Mouse (Mus musculus): ENCODE data around the gene Gcgr. TPM values are rescaled to one million over a fixed set of nuclear protein-coding genes. Genes with fewer than 3 reads are reported as not detected.

Gcgr gene
- polyA plus RNA-seq, 1 experiment from 2014 or later = 2.1 TPM

DNA sequence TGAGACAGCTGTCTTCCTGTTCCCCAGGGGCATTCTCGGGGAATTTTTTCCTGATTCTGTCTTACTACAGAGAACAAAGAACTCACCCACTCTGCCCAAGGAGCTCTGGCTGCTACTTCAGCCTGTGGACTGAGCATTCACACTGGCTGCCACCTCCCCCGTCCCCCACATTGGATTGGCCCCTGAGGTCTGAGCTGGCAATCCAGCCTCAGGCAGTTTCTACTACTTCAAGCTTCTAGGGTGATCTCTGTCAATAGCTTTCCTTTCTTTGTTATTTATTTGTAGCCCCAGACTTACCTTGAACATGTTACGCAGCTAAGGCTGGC is 37.7 kb upstream of the Gcgr start:
- peak overlapping the region; percentile 93 for H3K4me3 ChIP-seq
- H3K9ac ChIP-seq = peak overlapping the region; percentile 92
- WGBS = 29% methylated on average over 3 of the region's 3 CpGs
- peak overlapping the region; percentile 98 for H3K4me2 ChIP-seq
- H3K27ac ChIP-seq (replicated peaks) = peak overlapping the region; percentile 90
- no peaks in the 10 kb centered on the region for H3K9me3 ChIP-seq
- H3K36me3 ChIP-seq = peaks cover 62% of the 10 kb centered on the region
- ATAC-seq (ENCODE audit: extremely low read depth, insufficient number of reproducible peaks, low FRiP score, low TSS enrichment) = no peak
- H3K4me1 ChIP-seq = peaks cover 36% of the 10 kb centered on the region
- H3K27me3 ChIP-seq (replicated peaks) = no peaks in the 10 kb centered on the region

DNA sequence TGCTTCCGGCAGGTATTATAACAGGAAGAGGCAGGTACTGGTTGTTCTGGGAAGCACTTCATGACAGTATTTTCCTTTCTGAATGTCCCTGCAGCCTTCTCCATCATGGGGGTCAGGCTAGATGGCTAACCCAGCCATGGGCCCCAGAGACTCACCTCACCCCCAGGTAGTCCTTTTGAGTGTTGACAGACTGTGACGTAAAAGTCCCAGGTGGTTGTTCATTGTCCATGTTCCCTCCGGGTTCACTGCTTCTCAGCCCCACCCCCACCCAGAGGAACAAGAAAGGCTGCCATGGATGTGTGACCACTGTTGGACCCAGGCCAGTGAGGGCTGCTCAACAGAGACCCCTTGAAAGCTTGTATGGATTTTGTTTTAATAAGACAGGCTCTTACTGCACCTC is 37.1 kb upstream of the Gcgr start:
- Histone ChIP-seq H3K36me3 (peaks cover 62% of the 10 kb centered on the region), H3K4me1 (peaks cover 36% of the 10 kb centered on the region), H3K27ac (replicated peaks) (peak overlapping the region; percentile 90; the same call in 1 of the 2 replicates), H3K9ac (peak overlapping the region; percentile 92), H3K27me3 (replicated peaks) (no peaks in the 10 kb centered on the region), H3K4me3 (peak overlapping the region; percentile 93), H3K9me3 (no peaks in the 10 kb centered on the region), H3K4me2 (peak overlapping the region; percentile 98)
- ATAC-seq (ENCODE audit: extremely low read depth, insufficient number of reproducible peaks, low FRiP score, low TSS enrichment) = no peak
- 56% methylated on average over 3 of the region's 3 CpGs for WGBS

DNA sequence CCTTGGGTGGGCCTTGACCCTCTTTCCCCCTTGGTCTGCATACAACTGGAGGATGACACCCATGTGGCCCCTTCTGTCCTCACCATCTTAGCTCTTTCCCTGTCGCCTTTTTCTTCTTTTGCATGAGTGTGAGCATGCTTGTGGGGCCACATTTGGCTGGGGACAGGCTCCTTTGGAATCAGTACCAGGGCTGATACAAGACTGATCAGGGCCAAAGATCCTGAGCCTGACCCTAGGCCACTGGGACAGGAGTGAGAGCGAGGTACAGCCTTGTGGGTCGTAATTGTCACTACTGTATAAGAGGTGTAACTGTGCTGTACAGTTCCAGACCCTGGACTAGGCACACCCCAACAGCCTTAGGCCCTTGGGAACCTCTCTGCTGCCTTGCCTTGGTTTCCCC is 36.6 kb upstream of the Gcgr start:
- 0 out of 2 replicates have a peak overlapping the region, but pooled peaks have one; percentile 40 for H3K9ac ChIP-seq
- WGBS = 72% methylated on average over 3 of the region's 3 CpGs

GRCm38 (mm10) chr11:120497436-120497835 is 33.1 kb upstream of the Gcgr start:
- 81% methylated on average over 3 of the region's 3 CpGs for WGBS
- no peak overlapping the region for H3K9ac ChIP-seq
- H3K4me3 ChIP-seq = no peak overlapping the region

More for the DNA sequence above, 36.6 kb upstream of the Gcgr start:
- Histone ChIP-seq H3K4me3 (no peak overlapping the region), H3K4me2 (no peak overlapping the region), H3K27me3 (replicated peaks) (no peaks in the 10 kb centered on the region), H3K4me1 (peaks cover 36% of the 10 kb centered on the region), H3K36me3 (peaks cover 62% of the 10 kb centered on the region), H3K9me3 (no peaks in the 10 kb centered on the region), H3K27ac (replicated peaks) (no peak overlapping the region)
- ATAC-seq (ENCODE audit: extremely low read depth, insufficient number of reproducible peaks, low FRiP score, low TSS enrichment) = no peak

DNA sequence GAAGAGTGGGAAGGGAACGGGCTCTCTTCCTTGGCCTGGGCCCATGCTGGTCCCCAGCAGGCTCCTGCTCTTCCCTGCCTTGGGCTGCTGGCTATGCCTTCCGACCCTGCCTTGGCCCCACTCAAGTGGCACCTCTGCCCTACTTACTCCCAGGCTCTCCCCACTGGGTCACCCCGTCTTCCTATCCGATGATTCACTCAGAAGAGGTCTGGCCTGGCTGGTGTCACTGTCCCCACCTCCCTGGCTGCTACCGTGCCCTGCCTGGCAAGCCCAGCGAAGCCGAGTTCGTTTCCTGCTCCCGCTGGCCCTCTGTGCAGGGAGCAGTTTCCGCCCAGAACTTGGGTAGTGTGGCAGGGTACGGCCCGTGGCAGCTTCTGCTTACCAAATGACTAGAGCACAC is 32.3 kb upstream of the Gcgr start:
- no peak overlapping the region for H3K9ac ChIP-seq
- H3K27me3 ChIP-seq (replicated peaks) = no peaks in the 10 kb centered on the region
- H3K27ac ChIP-seq (replicated peaks) = no peak overlapping the region
- 94% methylated on average over 12 of the region's 12 CpGs for WGBS
- H3K4me3 ChIP-seq = no peak overlapping the region
- peaks cover 15% of the 10 kb centered on the region for H3K4me1 ChIP-seq
- H3K36me3 ChIP-seq = peaks cover 52% of the 10 kb centered on the region
- no peak overlapping the region for H3K4me2 ChIP-seq
- H3K9me3 ChIP-seq = no peaks in the 10 kb centered on the region
- no peak for ATAC-seq (ENCODE audit: extremely low read depth, insufficient number of reproducible peaks, low FRiP score, low TSS enrichment)

More at GRCm38 (mm10) chr11:120497436-120497835, 33.1 kb upstream of the Gcgr start:
- Histone ChIP-seq H3K27me3 (replicated peaks) (no peaks in the 10 kb centered on the region), H3K36me3 (peaks cover 52% of the 10 kb centered on the region), H3K4me1 (peaks cover 23% of the 10 kb centered on the region), H3K27ac (replicated peaks) (no peak overlapping the region), H3K9me3 (no peaks in the 10 kb centered on the region), H3K4me2 (no peak overlapping the region)
- no peak for ATAC-seq (ENCODE audit: extremely low read depth, insufficient number of reproducible peaks, low FRiP score, low TSS enrichment)

DNA sequence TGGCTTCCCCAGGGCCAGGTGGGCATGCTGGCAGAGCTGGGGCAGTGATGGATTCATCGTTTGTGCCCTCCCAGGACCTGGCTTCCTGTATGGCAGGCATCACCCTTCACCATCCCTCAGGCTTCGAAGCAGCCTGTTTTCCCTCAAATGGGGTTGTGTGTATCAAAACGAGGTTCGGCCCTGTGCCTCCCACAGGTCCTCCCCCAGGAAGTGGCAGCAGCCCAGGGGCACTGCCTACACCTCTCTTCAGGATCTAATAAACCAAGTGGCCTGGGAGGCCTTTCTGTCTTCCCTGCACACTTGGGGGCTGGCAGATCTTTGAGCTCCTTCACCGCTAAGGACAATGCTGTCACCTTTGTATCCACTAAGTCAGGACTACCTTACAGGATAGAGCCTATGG is 31.6 kb upstream of the Gcgr start:
- no peak overlapping the region for H3K4me3 ChIP-seq
- no peak overlapping the region for H3K27ac ChIP-seq (replicated peaks)
- H3K4me2 ChIP-seq = no peak overlapping the region
- no peaks in the 10 kb centered on the region for H3K9me3 ChIP-seq
- H3K36me3 ChIP-seq = peaks cover 52% of the 10 kb centered on the region
- peaks cover 8% of the 10 kb centered on the region for H3K4me1 ChIP-seq
- no peak for ATAC-seq (ENCODE audit: extremely low read depth, insufficient number of reproducible peaks, low FRiP score, low TSS enrichment)
- 87% methylated on average over 5 of the region's 5 CpGs for WGBS
- H3K9ac ChIP-seq = no peak overlapping the region
- no peaks in the 10 kb centered on the region for H3K27me3 ChIP-seq (replicated peaks)

GRCm38 (mm10) chr11:120499894-120500293 is 30.6 kb upstream of the Gcgr start:
- H3K4me1 ChIP-seq = peaks cover 8% of the 10 kb centered on the region
- H3K36me3 ChIP-seq = peaks cover 44% of the 10 kb centered on the region
- no peak overlapping the region for H3K4me3 ChIP-seq
- no peak overlapping the region for H3K4me2 ChIP-seq
- H3K9me3 ChIP-seq = no peaks in the 10 kb centered on the region
- WGBS = 78% methylated on average over 6 of the region's 6 CpGs
- no peak overlapping the region for H3K27ac ChIP-seq (replicated peaks)
- ATAC-seq (ENCODE audit: extremely low read depth, insufficient number of reproducible peaks, low FRiP score, low TSS enrichment) = no peak
- H3K9ac ChIP-seq = no peak overlapping the region
- H3K27me3 ChIP-seq (replicated peaks) = no peaks in the 10 kb centered on the region

GRCm38 (mm10) chr11:120500357-120500756 is 30.1 kb upstream of the Gcgr start:
- ATAC-seq (ENCODE audit: extremely low read depth, insufficient number of reproducible peaks, low FRiP score, low TSS enrichment) = no peak
- peak overlapping the region; percentile 29 for H3K9ac ChIP-seq

GRCm38 (mm10) chr11:120501018-120501417 is 29.5 kb upstream of the Gcgr start:
- H3K4me1 ChIP-seq = peaks cover 8% of the 10 kb centered on the region
- H3K27me3 ChIP-seq (replicated peaks) = no peaks in the 10 kb centered on the region
- no peak for ATAC-seq (ENCODE audit: extremely low read depth, insufficient number of reproducible peaks, low FRiP score, low TSS enrichment)
- H3K4me3 ChIP-seq = no peak overlapping the region
- no peak overlapping the region for H3K4me2 ChIP-seq
- H3K27ac ChIP-seq (replicated peaks) = no peak overlapping the region
- H3K36me3 ChIP-seq = peaks cover 33% of the 10 kb centered on the region
- H3K9me3 ChIP-seq = no peaks in the 10 kb centered on the region
- 0 out of 2 replicates have a peak overlapping the region, but pooled peaks have one; percentile 29 for H3K9ac ChIP-seq
- 63% methylated on average over 6 of the region's 6 CpGs for whole genome bisulfite sequencing

More at GRCm38 (mm10) chr11:120500357-120500756, 30.1 kb upstream of the Gcgr start:
- Histone ChIP-seq H3K4me1 (peaks cover 8% of the 10 kb centered on the region), H3K4me2 (no peak overlapping the region), H3K27me3 (replicated peaks) (no peaks in the 10 kb centered on the region), H3K27ac (replicated peaks) (no peak overlapping the region), H3K4me3 (no peak overlapping the region), H3K36me3 (peaks cover 39% of the 10 kb centered on the region), H3K9me3 (no peaks in the 10 kb centered on the region)
- WGBS = 7% methylated on average over 3 of the region's 3 CpGs

- H3K27ac ChIP-seq (replicated peaks) = no peak overlapping the region
- no peak overlapping the region for H3K4me3 ChIP-seq
- no peaks in the 10 kb centered on the region for H3K9me3 ChIP-seq
- H3K9ac ChIP-seq = no peak overlapping the region
- H3K4me1 ChIP-seq = peaks cover 8% of the 10 kb centered on the region
- WGBS = 89% methylated on average over 4 of the region's 4 CpGs
- H3K27me3 ChIP-seq (replicated peaks) = no peaks in the 10 kb centered on the region
- H3K36me3 ChIP-seq = peaks cover 26% of the 10 kb centered on the region
- H3K4me2 ChIP-seq = no peak overlapping the region
- ATAC-seq (ENCODE audit: extremely low read depth, insufficient number of reproducible peaks, low FRiP score, low TSS enrichment) = no peak
Measured at GRCm38 (mm10) chr11:120501701-120502100, 28.8 kb upstream of the Gcgr start.

DNA sequence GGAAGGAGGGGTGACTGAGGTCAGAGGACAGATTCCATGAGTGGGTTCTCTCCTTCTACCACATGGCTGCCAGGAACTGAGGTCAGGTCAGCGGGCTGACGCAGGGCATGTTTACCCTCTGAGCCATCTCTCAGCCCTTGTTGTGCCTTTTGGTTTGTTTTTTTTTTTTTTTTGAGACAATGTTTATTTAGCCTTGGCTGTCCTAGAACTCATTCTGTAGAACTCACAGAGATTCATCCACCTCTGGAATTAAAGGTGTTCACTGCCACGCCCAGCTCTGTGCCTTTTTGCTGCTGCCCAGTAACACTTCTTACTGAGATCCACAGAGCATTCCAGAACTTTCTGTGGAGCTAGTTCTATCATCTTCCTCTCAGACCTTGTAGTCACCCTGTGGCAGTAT is 24.8 kb upstream of the Gcgr start:
- Histone ChIP-seq H3K36me3 (no peaks in the 10 kb centered on the region), H3K4me3 (no peak overlapping the region), H3K27ac (replicated peaks) (no peak overlapping the region), H3K4me2 (no peak overlapping the region), H3K9me3 (no peaks in the 10 kb centered on the region), H3K9ac (no peak overlapping the region), H3K27me3 (replicated peaks) (no peaks in the 10 kb centered on the region), H3K4me1 (peaks cover 8% of the 10 kb centered on the region)
- ATAC-seq (ENCODE audit: extremely low read depth, insufficient number of reproducible peaks, low FRiP score, low TSS enrichment) = no peak
- WGBS = 86% methylated on average over 3 of the region's 3 CpGs

- ATAC-seq (ENCODE audit: extremely low read depth, insufficient number of reproducible peaks, low FRiP score, low TSS enrichment) = no peak
- Histone ChIP-seq H3K36me3 (no peaks in the 10 kb centered on the region), H3K4me2 (no peak overlapping the region), H3K9ac (no peak overlapping the region), H3K27me3 (replicated peaks) (no peaks in the 10 kb centered on the region), H3K9me3 (no peaks in the 10 kb centered on the region), H3K4me3 (no peak overlapping the region), H3K27ac (replicated peaks) (no peak overlapping the region), H3K4me1 (peaks cover 13% of the 10 kb centered on the region)
- WGBS = 63% methylated on average over 4 of the region's 4 CpGs
Measured at GRCm38 (mm10) chr11:120506899-120507298, 23.6 kb upstream of the Gcgr start.
